Mouse (Mus musculus): Measurements from ENCODE around the gene Minos1. TPM values are rescaled to one million over a fixed set of nuclear protein-coding genes. Genes with fewer than 3 reads are reported as not detected.

Gene Minos1
- polyA plus RNA-seq, 1 experiment from 2014 or later: 252 TPM

DNA sequence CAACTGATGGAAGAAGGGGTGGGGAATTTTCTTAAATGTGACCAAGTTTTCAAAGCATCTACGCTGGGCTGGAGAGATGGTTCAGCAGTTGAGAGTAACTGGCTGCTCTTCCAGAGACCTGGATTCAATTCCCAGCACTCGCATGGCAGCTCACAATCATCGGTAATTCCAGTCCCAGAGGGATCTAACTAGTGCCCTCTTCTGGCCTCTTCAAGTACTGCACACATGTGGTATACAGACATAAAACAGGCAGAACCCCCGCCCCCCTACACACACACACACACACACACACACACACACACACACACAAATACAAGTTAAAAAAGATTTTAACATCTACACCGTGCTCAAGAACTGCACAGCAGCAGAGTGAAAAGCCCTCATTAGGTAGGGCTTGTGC, 15.2 kb downstream of the Minos1 start:
- H3K9ac ChIP-seq (ENCODE audit: low read depth, low read length): no peak overlapping the region
- no peak overlapping the region for H3K4me3 ChIP-seq (ENCODE audit: low read depth, low read length)
- no peak overlapping the region for H3K4me2 ChIP-seq (ENCODE audit: low read depth, low read length)
- WGBS (ENCODE audit: insufficient replicate concordance): 74% methylated on average over 5 of the region's 5 CpGs
- no peak overlapping the region for H3K27ac ChIP-seq (ENCODE audit: low read length)
- H3K9me3 ChIP-seq (replicated peaks; ENCODE audit: control insufficient read depth, low read length): no peaks in the 10 kb centered on the region
- no peaks in the 10 kb centered on the region for H3K27me3 ChIP-seq (ENCODE audit: control insufficient read depth, insufficient read depth, low read depth, low read length)
- no peaks in the 10 kb centered on the region for H3K36me3 ChIP-seq (ENCODE audit: control insufficient read depth, insufficient read depth)
- peaks cover 55% of the 10 kb centered on the region for H3K4me1 ChIP-seq (ENCODE audit: control insufficient read depth, low read depth, low read length)
- no peak for ATAC-seq (ENCODE audit: low read depth)

DNA sequence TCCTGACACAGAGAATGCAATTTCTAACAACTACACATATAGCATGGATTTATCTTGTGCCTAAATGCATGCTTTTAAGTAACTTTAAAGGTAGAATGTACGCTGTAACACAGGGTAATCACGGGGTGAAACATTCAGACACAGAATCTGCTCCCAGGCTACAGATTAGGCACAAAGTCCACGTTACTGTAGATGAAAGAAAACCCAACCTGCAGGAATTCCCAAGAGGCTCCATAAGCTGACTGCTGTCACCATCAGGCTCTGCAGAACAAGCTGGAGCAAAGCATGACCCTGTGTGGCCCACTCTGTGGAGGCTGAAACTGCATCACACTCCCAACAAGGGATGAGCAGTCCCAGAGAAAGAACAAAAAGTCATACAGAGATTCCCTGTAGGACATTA, 18.4 kb downstream of the Minos1 start:
- Histone ChIP-seq H3K9me3 (replicated peaks; ENCODE audit: control insufficient read depth, low read length) (no peaks in the 10 kb centered on the region), H3K4me2 (ENCODE audit: low read depth, low read length) (no peak overlapping the region), H3K4me3 (ENCODE audit: low read depth, low read length) (no peak overlapping the region), H3K36me3 (ENCODE audit: control insufficient read depth, insufficient read depth) (no peaks in the 10 kb centered on the region), H3K27me3 (ENCODE audit: control insufficient read depth, insufficient read depth, low read depth, low read length) (no peaks in the 10 kb centered on the region), H3K27ac (ENCODE audit: low read length) (0 out of 2 replicates have a peak overlapping the region, but pooled peaks have one; percentile 11), H3K4me1 (ENCODE audit: control insufficient read depth, low read depth, low read length) (peaks cover 33% of the 10 kb centered on the region), H3K9ac (ENCODE audit: low read depth, low read length) (no peak overlapping the region)
- 61% methylated on average over 3 of the region's 3 CpGs for WGBS (ENCODE audit: insufficient replicate concordance)
- no peak; the same call in 1 of the 2 replicates for ATAC-seq (ENCODE audit: low read depth)

DNA sequence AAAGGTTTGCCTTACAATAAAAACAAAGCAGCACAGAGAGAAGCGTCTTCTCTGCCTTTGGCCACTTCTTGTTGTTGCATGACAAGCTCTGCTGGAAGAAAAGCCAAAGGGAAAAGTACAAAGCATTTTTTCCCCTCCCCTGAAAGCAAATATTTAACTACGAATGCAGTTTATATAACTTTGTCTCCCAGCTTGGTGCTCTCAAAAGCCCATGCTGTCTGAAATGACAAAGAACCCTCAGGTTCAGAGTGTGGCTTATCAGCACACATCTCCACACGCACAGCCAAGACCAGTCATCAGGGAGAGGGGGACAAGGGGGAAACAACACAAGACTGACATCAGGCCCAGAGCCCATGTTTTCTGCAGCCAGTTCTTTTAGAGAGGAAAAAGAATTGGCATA, 19.5 kb downstream of the Minos1 start:
- ATAC-seq (ENCODE audit: low read depth): no peak
- Histone ChIP-seq H3K4me1 (ENCODE audit: control insufficient read depth, low read depth, low read length) (peaks cover 23% of the 10 kb centered on the region), H3K4me2 (ENCODE audit: low read depth, low read length) (peak overlapping the region; percentile 30; the same call in 1 of the 2 replicates), H3K9ac (ENCODE audit: low read depth, low read length) (no peak overlapping the region), H3K27me3 (ENCODE audit: control insufficient read depth, insufficient read depth, low read depth, low read length) (no peaks in the 10 kb centered on the region), H3K27ac (ENCODE audit: low read length) (peak overlapping the region; percentile 60; the same call in 1 of the 2 replicates), H3K36me3 (ENCODE audit: control insufficient read depth, insufficient read depth) (no peaks in the 10 kb centered on the region), H3K9me3 (replicated peaks; ENCODE audit: control insufficient read depth, low read length) (no peaks in the 10 kb centered on the region), H3K4me3 (ENCODE audit: low read depth, low read length) (no peak overlapping the region)
- 40% methylated on average over 3 of the region's 3 CpGs for WGBS (ENCODE audit: insufficient replicate concordance)

DNA sequence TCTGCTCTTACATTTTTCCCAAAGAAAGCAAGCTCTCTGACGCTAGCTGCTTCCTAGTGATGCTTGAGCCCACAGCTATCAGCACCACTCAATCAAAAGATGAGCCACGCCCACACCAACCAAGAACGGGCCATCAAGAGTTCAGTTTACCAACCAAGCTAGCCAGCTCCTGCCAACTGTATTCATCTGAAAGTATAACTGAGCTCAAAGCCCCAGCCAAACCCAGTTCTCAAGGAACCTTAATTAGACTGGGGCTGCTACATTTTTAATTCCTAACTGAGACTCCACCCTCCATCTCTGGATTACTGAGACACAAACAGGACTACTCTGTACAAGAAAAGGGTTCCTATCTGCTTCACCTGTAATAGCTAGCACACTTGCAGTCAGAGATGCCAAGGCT, 20.1 kb downstream of the Minos1 start:
- ATAC-seq (ENCODE audit: low read depth): no peak
- Histone ChIP-seq H3K36me3 (ENCODE audit: control insufficient read depth, insufficient read depth) (no peaks in the 10 kb centered on the region), H3K27ac (ENCODE audit: low read length) (peak overlapping the region; percentile 60; the same call in 1 of the 2 replicates), H3K4me2 (ENCODE audit: low read depth, low read length) (peak overlapping the region; percentile 30), H3K9me3 (replicated peaks; ENCODE audit: control insufficient read depth, low read length) (no peaks in the 10 kb centered on the region), H3K27me3 (ENCODE audit: control insufficient read depth, insufficient read depth, low read depth, low read length) (no peaks in the 10 kb centered on the region), H3K9ac (ENCODE audit: low read depth, low read length) (no peak overlapping the region), H3K4me3 (ENCODE audit: low read depth, low read length) (no peak overlapping the region), H3K4me1 (ENCODE audit: control insufficient read depth, low read depth, low read length) (peaks cover 20% of the 10 kb centered on the region)
- WGBS (ENCODE audit: insufficient replicate concordance): 26% methylated on average over 3 of the region's 3 CpGs

DNA sequence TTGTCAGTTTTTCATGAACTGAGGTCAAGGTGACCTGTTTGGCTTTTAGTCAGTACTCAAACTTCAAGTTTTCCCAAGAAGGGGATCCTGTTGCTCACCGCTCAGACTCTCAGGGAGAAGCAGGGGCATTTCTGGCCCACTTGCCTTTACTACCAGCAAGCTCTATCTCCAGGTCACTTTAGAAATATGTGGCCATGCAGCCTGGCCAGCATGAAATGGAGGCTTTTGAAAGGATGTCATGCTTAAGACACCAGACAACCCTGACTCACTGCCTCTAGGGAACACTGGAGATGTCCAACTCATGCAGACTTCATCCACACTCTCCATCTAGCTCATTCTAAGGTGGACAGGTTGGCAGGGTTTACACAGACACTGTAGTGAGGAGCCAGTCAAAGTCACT, 25.5 kb downstream of the Minos1 start:
- Histone ChIP-seq H3K27ac (ENCODE audit: low read length) (no peak overlapping the region), H3K4me2 (ENCODE audit: low read depth, low read length) (no peak overlapping the region), H3K27me3 (ENCODE audit: control insufficient read depth, insufficient read depth, low read depth, low read length) (no peaks in the 10 kb centered on the region), H3K36me3 (ENCODE audit: control insufficient read depth, insufficient read depth) (peaks cover 3% of the 10 kb centered on the region; the same call in 1 of the 2 replicates), H3K4me1 (ENCODE audit: control insufficient read depth, low read depth, low read length) (peaks cover under 1% of the 10 kb centered on the region), H3K4me3 (ENCODE audit: low read depth, low read length) (no peak overlapping the region), H3K9ac (ENCODE audit: low read depth, low read length) (no peak overlapping the region), H3K9me3 (replicated peaks; ENCODE audit: control insufficient read depth, low read length) (no peaks in the 10 kb centered on the region)
- no peak for ATAC-seq (ENCODE audit: low read depth)
- 93% methylated on average over 1 of the region's 1 CpGs for WGBS (ENCODE audit: insufficient replicate concordance)

DNA sequence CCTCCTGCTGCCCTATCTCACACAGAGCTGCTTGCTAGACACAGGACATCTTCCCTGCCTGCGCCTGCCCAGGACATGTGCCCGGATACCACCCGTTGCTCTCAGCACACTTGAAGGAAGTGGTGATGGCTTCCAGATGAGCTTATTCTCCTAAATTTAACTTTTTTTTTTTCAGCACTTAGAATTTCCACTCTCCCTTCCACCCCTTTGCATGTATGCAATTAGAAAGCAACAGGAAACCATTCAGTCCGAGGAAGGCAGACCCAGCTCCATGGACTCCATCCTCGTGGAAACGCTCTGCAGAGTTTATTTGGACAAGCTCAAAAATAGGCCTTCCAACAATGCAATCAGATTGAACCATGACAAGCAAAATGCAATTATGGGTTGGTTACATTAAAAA, 29.4 kb downstream of the Minos1 start:
- ATAC-seq (ENCODE audit: low read depth): no peak
- Histone ChIP-seq H3K4me1 (ENCODE audit: control insufficient read depth, low read depth, low read length) (no peaks in the 10 kb centered on the region), H3K9ac (ENCODE audit: low read depth, low read length) (no peak overlapping the region), H3K27ac (ENCODE audit: low read length) (no peak overlapping the region), H3K9me3 (replicated peaks; ENCODE audit: control insufficient read depth, low read length) (no peaks in the 10 kb centered on the region), H3K4me3 (ENCODE audit: low read depth, low read length) (no peak overlapping the region), H3K4me2 (ENCODE audit: low read depth, low read length) (no peak overlapping the region), H3K36me3 (ENCODE audit: control insufficient read depth, insufficient read depth) (peaks cover 3% of the 10 kb centered on the region; the same call in 1 of the 2 replicates), H3K27me3 (ENCODE audit: control insufficient read depth, insufficient read depth, low read depth, low read length) (no peaks in the 10 kb centered on the region)
- WGBS (ENCODE audit: insufficient replicate concordance): 76% methylated on average over 6 of the region's 6 CpGs

DNA sequence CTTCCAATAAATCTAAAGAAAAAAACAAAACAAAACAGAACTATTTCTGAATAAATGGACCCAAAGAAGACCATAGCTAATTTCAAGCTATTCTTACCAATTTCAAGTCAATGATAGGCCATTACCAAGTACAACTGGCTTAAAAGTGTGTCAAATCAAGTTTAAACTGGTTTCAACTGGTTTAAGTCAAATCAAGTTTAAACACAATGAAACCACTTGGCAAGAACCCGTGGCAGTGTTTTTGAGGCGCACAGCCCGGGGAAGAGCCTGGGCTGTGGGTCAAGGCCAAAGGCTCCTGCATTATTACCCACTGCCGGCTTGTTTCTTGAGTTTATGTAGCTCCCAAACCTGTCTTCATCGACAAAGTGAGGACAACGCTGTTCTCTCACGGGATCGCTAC, 30.6 kb downstream of the Minos1 start:
- Histone ChIP-seq H3K27ac (ENCODE audit: low read length) (no peak overlapping the region), H3K36me3 (ENCODE audit: control insufficient read depth, insufficient read depth) (peaks cover 3% of the 10 kb centered on the region; the same call in 1 of the 2 replicates), H3K27me3 (ENCODE audit: control insufficient read depth, insufficient read depth, low read depth, low read length) (no peaks in the 10 kb centered on the region), H3K9ac (ENCODE audit: low read depth, low read length) (no peak overlapping the region), H3K4me3 (ENCODE audit: low read depth, low read length) (no peak overlapping the region), H3K4me1 (ENCODE audit: control insufficient read depth, low read depth, low read length) (no peaks in the 10 kb centered on the region), H3K4me2 (ENCODE audit: low read depth, low read length) (no peak overlapping the region), H3K9me3 (replicated peaks; ENCODE audit: control insufficient read depth, low read length) (no peaks in the 10 kb centered on the region)
- ATAC-seq (ENCODE audit: low read depth): no peak
- 85% methylated on average over 8 of the region's 8 CpGs for WGBS (ENCODE audit: insufficient replicate concordance)

DNA sequence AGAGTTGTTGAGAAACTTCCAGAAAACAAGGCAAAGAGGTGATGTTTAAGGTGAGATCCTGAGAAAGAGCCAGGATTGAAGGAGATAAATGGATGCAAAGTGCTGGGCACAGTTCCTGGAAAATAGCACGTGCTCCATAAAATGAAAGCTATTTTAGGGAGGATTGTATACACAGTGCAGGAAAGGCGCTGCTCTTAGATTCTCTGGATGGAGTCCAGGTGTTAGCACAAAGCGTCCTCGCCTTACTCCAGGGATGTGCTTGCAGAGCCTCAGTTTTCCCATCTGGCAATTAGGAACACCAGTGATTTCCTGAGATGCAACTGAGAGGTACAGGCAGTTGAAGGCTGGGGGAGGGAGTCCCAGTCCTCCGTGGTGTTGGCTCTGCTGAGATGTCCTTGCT, 34.7 kb downstream of the Minos1 start:
- ATAC-seq (ENCODE audit: low read depth): no peak
- no peak overlapping the region for H3K27ac ChIP-seq (ENCODE audit: low read length)
- WGBS (ENCODE audit: insufficient replicate concordance): 58% methylated on average over 5 of the region's 5 CpGs

DNA sequence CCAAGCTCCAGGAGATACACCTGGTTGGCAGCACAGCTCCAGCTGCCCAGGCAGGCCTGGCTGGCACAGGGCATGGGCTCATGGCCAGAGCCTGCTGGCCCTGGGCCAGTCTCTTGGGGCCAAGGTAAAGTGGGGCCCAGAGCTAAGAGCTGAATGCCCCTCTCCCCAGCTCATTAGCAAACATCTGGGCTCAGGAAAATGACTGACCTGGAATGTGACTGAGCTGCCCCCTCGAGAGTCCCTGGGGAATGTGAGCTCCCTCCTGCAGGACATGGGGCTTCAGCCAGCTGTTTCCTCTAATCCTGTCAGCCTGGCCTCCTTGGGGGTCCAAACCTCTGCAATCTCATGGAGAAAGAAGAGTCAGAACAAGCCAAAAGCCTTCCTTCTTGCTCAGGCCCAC, 35.5 kb downstream of the Minos1 start:
- no peak overlapping the region for H3K4me3 ChIP-seq (ENCODE audit: low read depth, low read length)
- no peaks in the 10 kb centered on the region for H3K9me3 ChIP-seq (replicated peaks; ENCODE audit: control insufficient read depth, low read length)
- H3K27ac ChIP-seq (ENCODE audit: low read length): no peak overlapping the region
- H3K4me2 ChIP-seq (ENCODE audit: low read depth, low read length): no peak overlapping the region
- no peaks in the 10 kb centered on the region for H3K36me3 ChIP-seq (ENCODE audit: control insufficient read depth, insufficient read depth)
- no peaks in the 10 kb centered on the region for H3K4me1 ChIP-seq (ENCODE audit: control insufficient read depth, low read depth, low read length)
- H3K27me3 ChIP-seq (ENCODE audit: control insufficient read depth, insufficient read depth, low read depth, low read length): peaks cover 42% of the 10 kb centered on the region
- no peak for ATAC-seq (ENCODE audit: low read depth)
- no peak overlapping the region for H3K9ac ChIP-seq (ENCODE audit: low read depth, low read length)
- WGBS (ENCODE audit: insufficient replicate concordance): 38% methylated on average over 1 of the region's 1 CpGs

More for the DNA sequence above, 34.7 kb downstream of the Minos1 start:
- no peak overlapping the region for H3K9ac ChIP-seq (ENCODE audit: low read depth, low read length)
- no peaks in the 10 kb centered on the region for H3K9me3 ChIP-seq (replicated peaks; ENCODE audit: control insufficient read depth, low read length)
- no peak overlapping the region for H3K4me2 ChIP-seq (ENCODE audit: low read depth, low read length)
- H3K4me3 ChIP-seq (ENCODE audit: low read depth, low read length): no peak overlapping the region
- peaks cover 34% of the 10 kb centered on the region for H3K27me3 ChIP-seq (ENCODE audit: control insufficient read depth, insufficient read depth, low read depth, low read length)
- no peaks in the 10 kb centered on the region for H3K36me3 ChIP-seq (ENCODE audit: control insufficient read depth, insufficient read depth)
- H3K4me1 ChIP-seq (ENCODE audit: control insufficient read depth, low read depth, low read length): no peaks in the 10 kb centered on the region
